Mouse (Mus musculus) MEL (cell line): ENCODE measurements around the gene Napepld.

Experiments
- MAFK ChIP-seq: IDR thresholded peaks from 2 replicates; pipeline ENCODE4 v1.6.1; 2011; ENCODE audit warnings: low read depth, mild to moderate bottlenecking, low read length, improper control_type of control experiment, borderline replicate concordance
- MAX ChIP-seq: IDR thresholded peaks from 2 replicates; pipeline ENCODE4 v1.6.1; 2011; ENCODE audit warnings: low read length, improper control_type of control experiment
- POLR2A ChIP-seq, 2 experiments: IDR thresholded peaks; 2 replicates each; pipeline ENCODE4 v1.6.1; 2011 to 2012; ENCODE audit warnings: low read length in 2 of 2, mild to moderate bottlenecking in 2 of 2, control low read depth in 1 of 2, improper control_type of control experiment in 1 of 2, low read depth in 1 of 2, moderate library complexity in 1 of 2; ENCODE audit not compliant: control insufficient read depth in 1 of 2, insufficient read depth in 1 of 2, poor library complexity in 1 of 2
- UBTF ChIP-seq: IDR thresholded peaks from 2 replicates; pipeline ENCODE4 v1.6.1; 2012; ENCODE audit warnings: low read depth, mild to moderate bottlenecking, inconsistent platforms, low read length, improper control_type of control experiment, moderate library complexity, borderline replicate concordance; ENCODE audit not compliant: insufficient read depth

DNA sequence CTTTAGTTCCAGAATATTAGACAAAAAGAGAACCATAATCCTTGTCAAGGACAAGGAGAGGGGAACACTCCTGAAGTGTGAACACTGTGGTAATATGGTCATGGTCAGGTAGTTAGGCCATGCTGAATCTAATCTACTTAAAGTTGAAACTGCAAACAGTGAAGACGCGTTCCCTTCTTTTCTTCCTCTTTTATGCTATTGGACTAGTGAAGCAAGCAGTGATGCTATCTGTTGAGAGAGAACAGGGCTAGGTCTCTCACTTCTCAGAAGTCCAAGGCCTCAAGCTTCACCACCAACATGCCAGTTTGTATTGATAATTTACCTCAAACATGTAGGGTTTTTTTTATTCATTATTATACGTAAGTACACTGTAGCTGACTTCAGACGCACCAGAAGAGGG is 13.3 kb upstream of the Napepld start:
- TF ChIP-seq MAFK (no peak), MAX (no peak), UBTF (no peak), POLR2A (IDR thresholded peaks at IDR 0.05; ENCODE audit: control insufficient read depth in 1 of 2, insufficient read depth in 1 of 2, low read depth in 1 of 2, low read length in 2 of 2, poor library complexity in 1 of 2) (no peak)
